Mouse (Mus musculus) thymus, adult 2 months (tissue): ENCODE data around the gene Kcnh2.

ENCODE experiments used
- CTCF ChIP-seq: fragments of 200-500 bp; IDR thresholded peaks from 2 replicates; pipeline ENCODE4 v1.5.1; 2012; ENCODE audit warnings: mild to moderate bottlenecking, control low read depth, low read length, moderate library complexity, borderline replicate concordance; ENCODE audit not compliant: control insufficient read depth, poor library complexity, insufficient read depth; ENCODE audit errors: extremely low read depth
- POLR2A ChIP-seq: fragments of 200-500 bp; IDR thresholded peaks from 2 replicates; pipeline ENCODE4 v1.6.1; 2012; ENCODE audit warnings: mild to moderate bottlenecking, low read length, control low read depth, moderate library complexity; ENCODE audit not compliant: control insufficient read depth, poor library complexity, insufficient read depth; ENCODE audit errors: extremely low read depth

- TF ChIP-seq CTCF (no peak), POLR2A (no peak)
These were observed 31.5 kb downstream of the Kcnh2 start for GRCm38 (mm10) chr5:24319776-24320466.
